Mouse (Mus musculus) embryonic fibroblast, embryonic 13.5 days (primary cell): ENCODE results near the gene Klc3. TPM values are rescaled to one million over a fixed set of nuclear protein-coding genes. Genes with fewer than 3 reads are reported as not detected.

Experiments used
- H3K27ac ChIP-seq: 2 replicates; pipeline ENCODE4 v1.5.1; 2012; ENCODE audit warnings: low read length, control low read depth, inconsistent platforms; ENCODE audit not compliant: insufficient read depth
- H3K4me1 ChIP-seq: 2 replicates; pipeline ENCODE4 v1.6.1; 2011; ENCODE audit warnings: low read length; ENCODE audit not compliant: control insufficient read depth, insufficient read depth
- H3K4me3 ChIP-seq: 2 replicates; pipeline ENCODE4 v1.5.1; 2011; ENCODE audit warnings: mild to moderate bottlenecking, control low read depth, low read length; ENCODE audit not compliant: insufficient read depth
- CTCF ChIP-seq: IDR thresholded peaks from 2 replicates; pipeline ENCODE4 v1.5.1; 2011; ENCODE audit warnings: mild to moderate bottlenecking, control low read depth, low read length, moderate library complexity, borderline replicate concordance; ENCODE audit not compliant: insufficient read depth
- POLR2A ChIP-seq: IDR thresholded peaks from 2 replicates; pipeline ENCODE4 v1.6.1; 2011; ENCODE audit warnings: low read depth, mild to moderate bottlenecking, control low read depth, low read length, moderate library complexity
- polyA plus RNA-seq: library from polyadenylated mRNA; stranded (reverse); fragments of >200 nt; gene quantifications from 2 replicates; pipeline ENCODE4 v1.2.4, GENCODE M21; 2011; ENCODE audit warnings: low read depth; ENCODE audit not compliant: missing spikeins, insufficient read length

The Klc3 gene
- polyA plus RNA-seq, 1 experiment: 5.3 TPM

- no peak overlapping the region for H3K4me3 ChIP-seq
- H3K4me1 ChIP-seq: no peaks in the 10 kb centered on the region
- H3K27ac ChIP-seq: no peak overlapping the region
- TF ChIP-seq CTCF (no peak), POLR2A (no peak)
Observed at GRCm38 (mm10) chr7:19410766-19411344, 7.0 kb upstream of the Klc3 start.

- Histone ChIP-seq H3K4me3 (no peak overlapping the region), H3K4me1 (no peaks in the 10 kb centered on the region), H3K27ac (no peak overlapping the region)
- TF ChIP-seq POLR2A (no peak), CTCF (no peak)
Observed at GRCm38 (mm10) chr7:19409753-19410152, 5.8 kb upstream of the Klc3 start.

GRCm38 (mm10) chr7:19405417-19405816 is 1.5 kb upstream of the Klc3 start:
- Histone ChIP-seq H3K4me3 (no peak overlapping the region), H3K4me1 (no peaks in the 10 kb centered on the region), H3K27ac (no peak overlapping the region)
- no peak for TF ChIP-seq POLR2A
- TF ChIP-seq CTCF: peak; percentile 97

GRCm38 (mm10) chr7:19404476-19404875 is 572 bp upstream of the Klc3 start, which contains the start of gene Ckm:
TSS of gene Ckm (plus strand) at chr7:19404776.
- no peak within 1 kb of the TSS for H3K27ac ChIP-seq
- TF ChIP-seq POLR2A: no peak
- TF ChIP-seq CTCF: no peak
- H3K4me1 ChIP-seq: 0 out of 2 replicates have a peak, but pooled peaks cover 2% of the 10 kb centered on the region
- peak within 1 kb of the TSS; percentile 46 for H3K4me3 ChIP-seq

- Histone ChIP-seq H3K4me3 (no peak overlapping the region), H3K4me1 (0 out of 2 replicates have a peak, but pooled peaks cover 2% of the 10 kb centered on the region), H3K27ac (no peak overlapping the region)
- no peak for TF ChIP-seq CTCF
- no peak for TF ChIP-seq POLR2A
Observed at GRCm38 (mm10) chr7:19402535-19403112, 1.3 kb downstream of the Klc3 start.

GRCm38 (mm10) chr7:19400946-19401345 is 3.0 kb downstream of the Klc3 start:
- no peak overlapping the region for H3K27ac ChIP-seq
- TF ChIP-seq CTCF (no peak), POLR2A (no peak)
- H3K4me3 ChIP-seq: no peak overlapping the region
- H3K4me1 ChIP-seq: 0 out of 2 replicates have a peak, but pooled peaks cover 2% of the 10 kb centered on the region

GRCm38 (mm10) chr7:19399496-19400280 is 4.2 kb downstream of the Klc3 start:
- peak overlapping the region; percentile 28 for H3K4me3 ChIP-seq
- H3K4me1 ChIP-seq: 0 out of 2 replicates have a peak, but pooled peaks cover 2% of the 10 kb centered on the region
- H3K27ac ChIP-seq: no peak overlapping the region
- peak; percentile 34; the same call in 1 of the 2 replicates for TF ChIP-seq POLR2A
- TF ChIP-seq CTCF: no peak

- Histone ChIP-seq H3K4me3 (no peak overlapping the region), H3K27ac (no peak overlapping the region), H3K4me1 (no peaks in the 10 kb centered on the region)
- TF ChIP-seq POLR2A: no peak
- no peak for TF ChIP-seq CTCF
Observed at GRCm38 (mm10) chr7:19394484-19394883, 9.4 kb downstream of the Klc3 start.

GRCm38 (mm10) chr7:19388699-19389413 is 15.0 kb downstream of the Klc3 start:
- Histone ChIP-seq H3K27ac (no peak overlapping the region), H3K4me1 (no peaks in the 10 kb centered on the region), H3K4me3 (no peak overlapping the region)
- TF ChIP-seq POLR2A (no peak), CTCF (no peak)
